13 mouse cellular contexts compared by ENCODE assay signal in genomic region chr7:80039699-80040098, GRCm38 (mm10).
"Had no signal": no experiment of that assay in that cellular context is flagged by ENCODE, and none has a peak within 500 bp of the region (broad histone marks: within the 10 kb centered on the region; RNA-seq: fewer than 3 reads in every experiment).

No protein-coding gene starts in this region.

- H3K4me3 ChIP-seq: limb, embryonic 13.5 days; myocyte; neural tube, embryonic 15.5 days had no signal

- DNase-seq: kidney, adult 8-10 months; kidney, postnatal 25 days; layer of hippocampus, adult 9-11 months; layer of hippocampus, postnatal 36 days; left cerebral cortex, postnatal 4 days; lung, adult 18-20 months; midbrain, embryonic 14.5 days; thymus, postnatal 36 days had no signal

- H3K27ac ChIP-seq: limb, embryonic 13.5 days; liver, embryonic 14.5 days; neural tube, embryonic 15.5 days; stomach, postnatal 0 days had no signal
